Mouse (Mus musculus) CH12.LX (cell line): Measurements from ENCODE around the gene Rabgap1l. TPM values are rescaled to one million over a fixed set of nuclear protein-coding genes. Genes with fewer than 3 reads are reported as not detected.

ENCODE experiments used
- DNase-seq: peaks from one replicate; pipeline ENCODE4 v3.0.0-alpha.2; 2013; ENCODE audit errors: extremely low read depth
- H3K27ac ChIP-seq: 2 replicates; pipeline ENCODE4 v1.5.1; 2012; ENCODE audit warnings: low read depth, mild to moderate bottlenecking, control low read depth, moderate library complexity; ENCODE audit not compliant: insufficient read depth
- H3K27me3 ChIP-seq: replicated peaks from 2 replicates; pipeline ENCODE3; 2012; ENCODE audit warnings: inconsistent platforms
- H3K36me3 ChIP-seq, 2 experiments: replicated peaks in 1 of 2; 2 replicates each; pipeline versions ENCODE3 to v1.6.1; 2012; ENCODE audit warnings: inconsistent platforms in 1 of 2, low read length in 1 of 2, mild to moderate bottlenecking in 1 of 2, mixed read lengths in 1 of 2, moderate library complexity in 1 of 2; ENCODE audit not compliant: control insufficient read depth in 1 of 2, insufficient read depth in 1 of 2
- H3K4me1 ChIP-seq, 2 experiments: 2 replicates each; pipeline ENCODE4 v1.6.1; 2012; ENCODE audit warnings: inconsistent platforms in 1 of 2, moderate library complexity in 1 of 2; ENCODE audit not compliant: insufficient read depth in 2 of 2, control insufficient read depth in 1 of 2
- H3K4me2 ChIP-seq: 2 replicates; pipeline ENCODE4 v1.6.1; 2012; ENCODE audit warnings: low read depth, mild to moderate bottlenecking, control low read depth; ENCODE audit not compliant: poor library complexity, insufficient read depth, severe bottlenecking
- H3K4me3 ChIP-seq, 3 experiments: fragments of 150-350 bp in 1 of 3; sonication (generic) in 1 of 3; replicated peaks in 1 of 3; 2 replicates each; pipeline versions ENCODE3 to v1.5.1; 2011 to 2012; ENCODE audit warnings: low read depth in 2 of 3, low read length in 2 of 3, mild to moderate bottlenecking in 2 of 3, moderate library complexity in 2 of 3, control low read depth in 1 of 3, improper control_type of control experiment in 1 of 3, inconsistent platforms in 1 of 3, mixed read lengths in 1 of 3; ENCODE audit not compliant: poor library complexity in 1 of 3
- H3K79me2 ChIP-seq: replicated peaks from 2 replicates; pipeline ENCODE4 v1.6.1; 2012; ENCODE audit warnings: mild to moderate bottlenecking, moderate library complexity; ENCODE audit not compliant: control insufficient read depth, poor library complexity, insufficient read depth, severe bottlenecking; ENCODE audit errors: extremely low read depth
- H3K9ac ChIP-seq: 2 replicates; pipeline ENCODE4 v1.6.1; 2012; ENCODE audit warnings: low read depth, mild to moderate bottlenecking, control low read depth, moderate library complexity; ENCODE audit not compliant: insufficient read depth
- H3K9me3 ChIP-seq: replicated peaks from 2 replicates; pipeline ENCODE3; 2012; ENCODE audit warnings: low read length, inconsistent platforms, mixed read lengths
- BHLHE40 ChIP-seq: IDR thresholded peaks from 2 replicates; pipeline ENCODE4 v1.6.1; 2011; ENCODE audit warnings: mild to moderate bottlenecking, low read depth, low read length, improper control_type of control experiment
- CHD1 ChIP-seq: IDR thresholded peaks from 2 replicates; pipeline ENCODE4 v1.6.1; 2012; ENCODE audit warnings: low read depth, low read length, improper control_type of control experiment, inconsistent platforms
- CTCF ChIP-seq, 2 experiments: IDR thresholded peaks in 1 of 2; conservative IDR thresholded peaks in 1 of 2; 2 replicates each; pipeline ENCODE4 v1.5.1; 2011 to 2012; ENCODE audit warnings: low read depth in 2 of 2, low read length in 2 of 2, improper control_type of control experiment in 1 of 2, inconsistent platforms in 1 of 2, mild to moderate bottlenecking in 1 of 2, moderate library complexity in 1 of 2
- E2F4 ChIP-seq: IDR thresholded peaks from 2 replicates; pipeline ENCODE4 v1.6.1; 2011; ENCODE audit warnings: low read depth, low read length, improper control_type of control experiment; ENCODE audit not compliant: insufficient replicate concordance
- GABPA ChIP-seq: IDR thresholded peaks from 2 replicates; pipeline ENCODE4 v1.6.1; 2012; ENCODE audit warnings: low read depth, low read length, improper control_type of control experiment, inconsistent platforms; ENCODE audit not compliant: insufficient replicate concordance
- IRF4 ChIP-seq: IDR thresholded peaks from 2 replicates; pipeline ENCODE4 v1.6.1; 2014; ENCODE audit warnings: low read depth, mild to moderate bottlenecking, inconsistent platforms, low read length, improper control_type of control experiment
- JUN ChIP-seq: IDR thresholded peaks from 2 replicates; pipeline ENCODE4 v1.6.1; 2011; ENCODE audit warnings: low read depth, mild to moderate bottlenecking, low read length, improper control_type of control experiment, moderate library complexity; ENCODE audit not compliant: insufficient read depth
- JUND ChIP-seq: conservative IDR thresholded peaks from 2 replicates; pipeline ENCODE4 v1.6.1; 2011; ENCODE audit warnings: low read depth, low read length, improper control_type of control experiment
- KAT2A ChIP-seq: IDR thresholded peaks from 2 replicates; pipeline ENCODE4 v1.6.1; 2012; ENCODE audit warnings: low read length, improper control_type of control experiment, inconsistent platforms; ENCODE audit not compliant: insufficient replicate concordance
- MAZ ChIP-seq: IDR thresholded peaks from 2 replicates; pipeline ENCODE4 v1.6.1; 2012; ENCODE audit warnings: low read depth, mild to moderate bottlenecking, inconsistent platforms, low read length, improper control_type of control experiment, moderate library complexity
- MEF2A ChIP-seq: IDR thresholded peaks from 2 replicates; pipeline ENCODE4 v1.6.1; 2014; ENCODE audit warnings: low read depth, mild to moderate bottlenecking, inconsistent platforms, low read length, improper control_type of control experiment, borderline replicate concordance
- MXI1 ChIP-seq: IDR thresholded peaks from 2 replicates; pipeline ENCODE4 v1.6.1; 2011; ENCODE audit warnings: mild to moderate bottlenecking, low read depth, low read length, improper control_type of control experiment
- MYC ChIP-seq: IDR thresholded peaks from 2 replicates; pipeline ENCODE4 v1.6.1; 2011; ENCODE audit warnings: low read depth, mild to moderate bottlenecking, improper control_type of control experiment, low read length
- POLR2A ChIP-seq: IDR thresholded peaks from 2 replicates; pipeline ENCODE4 v1.6.1; 2011; ENCODE audit warnings: low read depth, mild to moderate bottlenecking, improper control_type of control experiment, low read length
- POLR2AphosphoS2 ChIP-seq: IDR thresholded peaks from 2 replicates; pipeline ENCODE4 v1.6.1; 2011; ENCODE audit warnings: low read depth, low read length, improper control_type of control experiment
- RCOR1 ChIP-seq: conservative IDR thresholded peaks from 2 replicates; pipeline ENCODE4 v1.6.1; 2012; ENCODE audit warnings: low read depth, mild to moderate bottlenecking, inconsistent platforms, low read length, improper control_type of control experiment
- SIN3A ChIP-seq: IDR thresholded peaks from 2 replicates; pipeline ENCODE4 v1.6.1; 2012; ENCODE audit warnings: low read length, improper control_type of control experiment, inconsistent platforms
- ZC3H11A ChIP-seq: IDR thresholded peaks from 2 replicates; pipeline ENCODE4 v1.6.1; 2012; ENCODE audit warnings: low read depth, mild to moderate bottlenecking, inconsistent platforms, low read length, improper control_type of control experiment
- ZMIZ1 ChIP-seq: IDR thresholded peaks from 2 replicates; pipeline ENCODE4 v1.6.1; 2012; ENCODE audit warnings: low read depth, mild to moderate bottlenecking, inconsistent platforms, low read length, improper control_type of control experiment
- ZNF384 ChIP-seq: IDR thresholded peaks from 2 replicates; pipeline ENCODE4 v1.6.1; 2012; ENCODE audit warnings: low read depth, low read length, improper control_type of control experiment, inconsistent platforms
- dilution Hi-C: fragments of 300-500 bp; cut with MboI; formaldehyde crosslinking; loops from 2 replicates; pipeline ENCODE4 v1.14.3; 2020; ENCODE audit warnings: low sequenced_read_pairs; ENCODE audit not compliant: extremely low pct_unique_long_range_greater_than_20kb, extremely low pct_ligation_motif_present
- in situ Hi-C: fragments of 300-500 bp; cut with MboI; formaldehyde crosslinking; loops from 3 replicates; pipeline ENCODE4 v1.14.3; 2019; ENCODE audit warnings: low sequenced_read_pairs, low pct_ligation_motif_present, low pct_unique_long_range_greater_than_20kb, mixed read lengths
- polyA plus RNA-seq: library from polyadenylated mRNA; unstranded; fragments of >175 nt; gene quantifications from 2 replicates; pipeline ENCODE4 v1.2.1, GENCODE M21; 2012; ENCODE audit warnings: low read depth; ENCODE audit not compliant: insufficient read length
- total RNA-seq, 2 experiments: library from RNA; depleted of rRNA; stranded (reverse); fragments of 300-350 nt in 1 of 2; fragments of >200 nt in 1 of 2; gene quantifications; 2 replicates each; pipeline ENCODE4 v1.2.3; 2012 to 2014

Rabgap1l gene
- total and polyA plus RNA-seq, 3 experiments: 84.0 to 109 (median 85.6) TPM

- H3K4me2 ChIP-seq: no peak overlapping the region
- no peaks in the 10 kb centered on the region for H3K27me3 ChIP-seq
- TF ChIP-seq ZMIZ1 (no peak), SIN3A (no peak), CTCF (conservative IDR thresholded peaks at IDR 0.05 in 1 of 2, IDR thresholded peaks at IDR 0.05 in 1 of 2; ENCODE audit: low read depth in 2 of 2, low read length in 2 of 2) (no peak), E2F4 (no peak)
- in situ Hi-C loops: no loop called here
- no peaks in the 10 kb centered on the region for H3K79me2 ChIP-seq
- DNase-seq: no peak
- dilution Hi-C loops: no loop called here
- H3K9ac ChIP-seq: no peak overlapping the region
- peaks cover 11 to 40% of the 10 kb centered on the region in 2 experiments for H3K36me3 ChIP-seq
- no peak overlapping the region for H3K27ac ChIP-seq
- H3K4me3 ChIP-seq: no peak overlapping the region
- no peaks in the 10 kb centered on the region for H3K4me1 ChIP-seq
- H3K9me3 ChIP-seq: no peaks in the 10 kb centered on the region
Observed at GRCm38 (mm10) chr1:160710539-160710938, 82.5 kb downstream of the Rabgap1l start.

GRCm38 (mm10) chr1:160704596-160704995, 88.4 kb downstream of the Rabgap1l start:
- peaks cover 18 to 47% of the 10 kb centered on the region in 2 experiments for H3K36me3 ChIP-seq
- H3K79me2 ChIP-seq: no peaks in the 10 kb centered on the region
- DNase-seq: no peak
- no peak overlapping the region for H3K4me3 ChIP-seq
- peaks cover 0 to 4% of the 10 kb centered on the region in 2 experiments; a peak in 2 of 4 replicates for H3K4me1 ChIP-seq
- dilution Hi-C loops (no loop called here), in situ Hi-C loops (no loop called here)
- H3K9ac ChIP-seq: no peak overlapping the region
- H3K9me3 ChIP-seq: no peaks in the 10 kb centered on the region
- H3K4me2 ChIP-seq: no peak overlapping the region
- TF ChIP-seq JUND (no peak), ZNF384 (no peak), POLR2A (no peak), JUN (no peak), RCOR1 (no peak), MEF2A (no peak), MAZ (no peak), ZC3H11A (no peak), MYC (no peak), POLR2AphosphoS2 (no peak), IRF4 (no peak), BHLHE40 (no peak), CTCF (conservative IDR thresholded peaks at IDR 0.05 in 1 of 2, IDR thresholded peaks at IDR 0.05 in 1 of 2; ENCODE audit: low read depth in 2 of 2, low read length in 2 of 2) (no peak), GABPA (no peak), KAT2A (no peak), CHD1 (no peak), MXI1 (no peak)
- no peak overlapping the region for H3K27ac ChIP-seq
- no peaks in the 10 kb centered on the region for H3K27me3 ChIP-seq
